Comparison of ENCODE assay signal across 9 mouse cellular contexts in the genomic region with DNA sequence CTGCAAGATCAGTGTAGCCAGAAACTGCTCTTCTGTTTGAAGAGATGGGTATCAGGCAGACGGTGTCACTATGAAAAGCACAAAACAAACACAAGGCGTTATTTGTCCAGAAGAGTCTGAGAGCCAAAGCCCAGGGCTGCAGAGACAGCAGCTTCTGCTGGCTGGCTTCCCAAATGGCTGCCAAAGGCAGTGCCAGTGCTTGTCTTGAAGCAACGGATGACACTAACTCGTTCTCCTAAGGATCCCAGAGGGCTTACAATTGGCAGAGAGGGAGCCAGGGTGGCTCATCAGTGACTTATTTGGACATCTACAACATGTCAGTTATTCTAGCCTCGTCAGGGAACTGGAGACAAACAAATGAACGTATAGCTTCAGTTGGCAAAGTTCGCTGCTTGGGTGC.
DNase-seq lines count a peak whose midpoint lies in the region; ATAC-seq lines count a peak whose summit lies in the region.
"Had no signal": no experiment of that assay in that cellular context is flagged by ENCODE, and none has a peak within 500 bp of the region (broad histone marks: within the 10 kb centered on the region; RNA-seq: fewer than 3 reads in every experiment).

No protein-coding gene starts in this region.

- peaks cover 16% of the 10 kb centered on the region for H3K4me1 ChIP-seq in forebrain, embryonic 16.5 days (replicated peaks; ENCODE audit: control insufficient read depth, insufficient read depth, low read length)
- H3K4me1 ChIP-seq in neural tube, embryonic 15.5 days, result peaks cover 18% of the 10 kb centered on the region

- H3K4me2 ChIP-seq in forebrain, embryonic 16.5 days (ENCODE audit: low read length), result no peak overlapping the region
- H3K4me2 ChIP-seq in neural tube, embryonic 15.5 days, result no peak overlapping the region

- H3K36me3 ChIP-seq in forebrain, embryonic 16.5 days (ENCODE audit: control insufficient read depth, insufficient read depth), result no peaks in the 10 kb centered on the region
- H3K36me3 ChIP-seq in neural tube, embryonic 15.5 days, result no peaks in the 10 kb centered on the region

- ATAC-seq in forebrain, embryonic 16.5 days, result peak; percentile 91
- peak; percentile 45; the same call in 1 of the 2 replicates for ATAC-seq in neural tube, embryonic 15.5 days (ENCODE audit: low FRiP score)

- 29% methylated on average over 7 of the region's 7 CpGs for WGBS in forebrain, embryonic 16.5 days
- 32% methylated on average over 7 of the region's 7 CpGs for WGBS in neural tube, embryonic 15.5 days

- DNase-seq in adrenal gland, postnatal 10 days, result peak; percentile 43
- no peak for DNase-seq in adrenal gland, adult 8-10 months
- peak; percentile 67 for DNase-seq in Muller cell, postnatal 12 days (ENCODE audit: inconsistent ontology term)
- peak; percentile 54 for DNase-seq in kidney, postnatal 14 days
- no peak for DNase-seq in thymus, postnatal 36 days
- no peak for DNase-seq in B cell, adult 2 months

- H3K9me3 ChIP-seq in forebrain, embryonic 16.5 days (ENCODE audit: control insufficient read depth, low read length), result no peaks in the 10 kb centered on the region
- H3K9me3 ChIP-seq in neural tube, embryonic 15.5 days (replicated peaks), result no peaks in the 10 kb centered on the region

- H3K4me3 ChIP-seq in forebrain, embryonic 16.5 days (replicated peaks; ENCODE audit: low read length), result no peak overlapping the region
- H3K4me3 ChIP-seq in neural tube, embryonic 15.5 days (replicated peaks), result no peak overlapping the region

- no peaks in the 10 kb centered on the region for H3K27me3 ChIP-seq in forebrain, embryonic 16.5 days (replicated peaks; ENCODE audit: control insufficient read depth, insufficient read depth, low read length)
- H3K27me3 ChIP-seq in neural tube, embryonic 15.5 days (replicated peaks), result no peaks in the 10 kb centered on the region

- H3K9ac ChIP-seq in forebrain, embryonic 16.5 days (replicated peaks; ENCODE audit: low read depth, low read length), result no peak overlapping the region
- no peak overlapping the region for H3K9ac ChIP-seq in neural tube, embryonic 15.5 days (replicated peaks)
- H3K9ac ChIP-seq: liver, embryonic 14.5 days had no signal

- no peak overlapping the region for H3K27ac ChIP-seq in forebrain, embryonic 16.5 days (ENCODE audit: low read length)
- H3K27ac ChIP-seq in neural tube, embryonic 15.5 days (replicated peaks), result no peak overlapping the region
- H3K27ac ChIP-seq: liver, embryonic 14.5 days had no signal

Comparison
In these comparisons a context has a peak if more than half of its experiments do, and no peak if none do; other contexts are left out.
1. DNase-seq: peak in adrenal gland, postnatal 10 days (single experiment), Muller cell, postnatal 12 days (single experiment) and kidney, postnatal 14 days (single experiment); none in adrenal gland, adult 8-10 months (single experiment), thymus, postnatal 36 days (0 of 2) and B cell, adult 2 months (0 of 2).